Mouse (Mus musculus) gonadal fat pad, adult 2 months (tissue): ENCODE data around the gene Dennd4b. TPM values are rescaled to one million over a fixed set of nuclear protein-coding genes. Genes with fewer than 3 reads are reported as not detected.
"Not testable (repeated sequence)": the region's sequence is repeated elsewhere in the genome, so short reads cannot be mapped to it uniquely, and the experiment has no call there.

Source experiments
- DNase-seq: peaks from one replicate; pipeline ENCODE4 v3.0.0-alpha.2; 2012; ENCODE audit warnings: low read depth
- polyA plus RNA-seq: library from polyadenylated mRNA; depleted of rRNA; stranded (reverse); fragments of >200 nt; gene quantifications from 2 replicates; pipeline ENCODE4 v1.2.3, GENCODE M21; 2012

Gene Dennd4b
- polyA plus RNA-seq, 1 experiment: 13.2 TPM

GRCm38 (mm10) chr3:90253174-90253573 lies 11.8 kb upstream of the Dennd4b start:
- DNase-seq: not testable (repeated sequence)

- peak; percentile 85 for DNase-seq
Measured at GRCm38 (mm10) chr3:90253653-90254418, 11.1 kb upstream of the Dennd4b start, which contains the start of gene Crtc2. Crtc2 (plus strand) TSS chr3:90254163.

- DNase-seq: no peak
Measured at GRCm38 (mm10) chr3:90254419-90255193, 10.4 kb upstream of the Dennd4b start.

- no peak for DNase-seq
Measured at GRCm38 (mm10) chr3:90255194-90255565, 9.8 kb upstream of the Dennd4b start.

GRCm38 (mm10) chr3:90255784-90256353 lies 9.1 kb upstream of the Dennd4b start:
- DNase-seq: no peak

GRCm38 (mm10) chr3:90256731-90257530 lies 8.1 kb upstream of the Dennd4b start:
- no peak for DNase-seq

GRCm38 (mm10) chr3:90258521-90258920 lies 6.5 kb upstream of the Dennd4b start:
- DNase-seq: no peak

GRCm38 (mm10) chr3:90263121-90263771 lies 1.7 kb upstream of the Dennd4b start:
- no peak for DNase-seq

- no peak for DNase-seq
Measured at GRCm38 (mm10) chr3:90264687-90265033, 325 bp upstream of the Dennd4b start.

- no peak for DNase-seq
Measured at GRCm38 (mm10) chr3:90265932-90266741, 1.2 kb downstream of the Dennd4b start.

GRCm38 (mm10) chr3:90266901-90267775 lies 2.2 kb downstream of the Dennd4b start:
- no peak for DNase-seq

GRCm38 (mm10) chr3:90268190-90268589 lies 3.2 kb downstream of the Dennd4b start:
- DNase-seq: no peak

- no peak for DNase-seq
Measured at GRCm38 (mm10) chr3:90268971-90269370, 4.0 kb downstream of the Dennd4b start.

- no peak for DNase-seq
Measured at GRCm38 (mm10) chr3:90270784-90271183, 5.8 kb downstream of the Dennd4b start.

- DNase-seq: no peak
Measured at GRCm38 (mm10) chr3:90272170-90272569, 7.2 kb downstream of the Dennd4b start.

GRCm38 (mm10) chr3:90273855-90274254 lies 8.9 kb downstream of the Dennd4b start:
- DNase-seq: no peak

GRCm38 (mm10) chr3:90275286-90275685 lies 10.3 kb downstream of the Dennd4b start:
- DNase-seq: no peak

- DNase-seq: no peak
Measured at GRCm38 (mm10) chr3:90276858-90277257, 11.9 kb downstream of the Dennd4b start.

GRCm38 (mm10) chr3:90277793-90278192 lies 12.8 kb downstream of the Dennd4b start:
- DNase-seq: no peak

GRCm38 (mm10) chr3:90278211-90278610 lies 13.2 kb downstream of the Dennd4b start:
- DNase-seq: no peak
